Comparison of ENCODE assay signal across 17 mouse cellular contexts in the genomic region with DNA sequence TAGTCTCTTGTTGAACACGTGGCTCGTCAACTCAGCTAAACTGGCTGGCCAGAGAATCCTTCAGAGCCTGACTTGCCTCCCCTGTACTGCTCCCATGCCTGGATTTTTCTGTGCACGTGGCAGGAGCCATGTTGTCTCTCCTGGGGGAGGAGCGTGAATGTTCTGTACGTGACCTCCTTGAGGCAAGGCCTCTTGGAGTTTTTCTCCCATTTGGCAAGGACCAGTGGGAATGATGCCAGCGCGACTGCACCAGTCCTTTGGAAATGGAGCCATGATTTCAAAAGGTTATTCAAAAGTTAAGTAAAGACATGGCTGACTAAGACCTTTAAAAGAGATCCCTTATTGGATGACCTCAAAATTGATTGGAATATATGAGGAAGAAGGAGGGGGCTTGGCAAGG. TPM values are rescaled to one million over a fixed set of nuclear protein-coding genes. Genes with fewer than 3 reads are reported as not detected.
DNase-seq lines count a peak whose midpoint lies in the region; ATAC-seq lines count a peak whose summit lies in the region.
"Had no signal": no experiment of that assay in that cellular context is flagged by ENCODE, and none has a peak within 500 bp of the region (broad histone marks: within the 10 kb centered on the region; RNA-seq: fewer than 3 reads in every experiment).

No protein-coding gene starts in this region.

- 77% methylated on average over 7 of the region's 7 CpGs for WGBS in kidney, embryonic 16.5 days

- no peaks in the 10 kb centered on the region for H3K9me3 ChIP-seq in kidney, embryonic 16.5 days (ENCODE audit: low read length)
- H3K9me3 ChIP-seq: stomach, embryonic 15.5 days had no signal

- 0 out of 2 replicates have a peak, but pooled peaks cover 3% of the 10 kb centered on the region for H3K4me1 ChIP-seq in kidney, embryonic 16.5 days (ENCODE audit: insufficient read depth, low read length)
- H3K4me1 ChIP-seq: stomach, embryonic 15.5 days had no signal

- peak; percentile 11 for DNase-seq in kidney, adult 11 months
- peak; percentile 6 for DNase-seq in ovary, adult 18-20 months (ENCODE audit: low spot score)
- DNase-seq in ovary, postnatal 10 days (ENCODE audit: low spot score), result no peak
- DNase-seq in fat pad, adult 2 months (ENCODE audit: extremely low read depth, low read depth, low spot score), result peak; percentile 33
- DNase-seq in left cerebral cortex, postnatal 36 days (ENCODE audit: low spot score in 2 of 2), result no peak
- DNase-seq in natural killer cell, adult 2 months (ENCODE audit: low spot score in 2 of 2), result no peak
- DNase-seq: embryo, embryonic 11 days; midbrain, embryonic 14.5 days; thymus, postnatal 36 days had no signal

- no peak overlapping the region for H3K4me3 ChIP-seq in kidney, embryonic 16.5 days (ENCODE audit: low read length)
- H3K4me3 ChIP-seq: stomach, embryonic 15.5 days had no signal

- ATAC-seq in kidney, embryonic 16.5 days (ENCODE audit: low FRiP score, low TSS enrichment), result no peak
- ATAC-seq: forebrain, embryonic 14.5 days had no signal

- H3K9ac ChIP-seq in kidney, embryonic 16.5 days (replicated peaks; ENCODE audit: low read length), result no peak overlapping the region
- H3K9ac ChIP-seq: hindbrain, embryonic 14.5 days; stomach, embryonic 15.5 days had no signal

- H3K4me2 ChIP-seq in kidney, embryonic 16.5 days (replicated peaks; ENCODE audit: low read depth, low read length), result no peak overlapping the region
- H3K4me2 ChIP-seq: hindbrain, embryonic 14.5 days; stomach, embryonic 15.5 days had no signal

- no peaks in the 10 kb centered on the region for H3K27me3 ChIP-seq in kidney, embryonic 16.5 days (ENCODE audit: insufficient read depth, low read length)
- H3K27me3 ChIP-seq: stomach, embryonic 15.5 days had no signal

- intact Hi-C loops in left cerebral cortex, postnatal 36 days (cut with DNase I), result no loop called here

- no peaks in the 10 kb centered on the region for H3K36me3 ChIP-seq in kidney, embryonic 16.5 days (ENCODE audit: insufficient read depth, low read length)
- H3K36me3 ChIP-seq: stomach, embryonic 15.5 days had no signal

- H3K27ac ChIP-seq in kidney, embryonic 16.5 days (ENCODE audit: low read length), result no peak overlapping the region
- H3K27ac ChIP-seq: hindbrain, embryonic 14.5 days; kidney, postnatal 0 days; macrophage; stomach, embryonic 15.5 days had no signal

RNA-seq across cellular contexts. Expression of a gene that starts 30.0 kb away (rescaled TPM):
- not detected in 2 replicates for polyA plus RNA-seq in kidney, embryonic 16.5 days (2015; fragmentation: Nextera tagmentation; extraction: Ambion mirVana)
- not detected for total RNA-seq in left cerebral cortex, postnatal 36 days (2021)
- total RNA-seq: heart, postnatal 10 days had no signal
- polyA plus RNA-seq: forebrain, embryonic 14.5 days; hindbrain, embryonic 14.5 days; kidney, postnatal 0 days; limb, embryonic 14.5 days; midbrain, embryonic 14.5 days; stomach, embryonic 15.5 days had no signal

RNA-seq across cellular contexts. Expression of a gene that starts 48.0 kb away (rescaled TPM):
- polyA plus RNA-seq in kidney, embryonic 16.5 days (2015; fragmentation: Nextera tagmentation; extraction: Ambion mirVana), result 67.2 and 69.0 TPM in 2 replicates
- total RNA-seq in left cerebral cortex, postnatal 36 days (2021), result 10 to 100 TPM; 55.2 to 60.3 TPM

Comparison
In these comparisons a context has a peak if more than half of its experiments do, and no peak if none do; other contexts are left out.
1. DNase-seq: peak in kidney, adult 11 months (single experiment), ovary, adult 18-20 months (single experiment) and fat pad, adult 2 months (single experiment); none in ovary, postnatal 10 days (single experiment), left cerebral cortex, postnatal 36 days (0 of 2) and natural killer cell, adult 2 months (0 of 2).